Mouse (Mus musculus): Measurements from ENCODE around the gene Mrpl37.

The Mrpl37 gene

GRCm38 (mm10) chr4:107019027-107019426 lies 47.6 kb downstream of the Mrpl37 start:
- no peak for DNase-seq (ENCODE audit: low read depth, low spot score)

DNA sequence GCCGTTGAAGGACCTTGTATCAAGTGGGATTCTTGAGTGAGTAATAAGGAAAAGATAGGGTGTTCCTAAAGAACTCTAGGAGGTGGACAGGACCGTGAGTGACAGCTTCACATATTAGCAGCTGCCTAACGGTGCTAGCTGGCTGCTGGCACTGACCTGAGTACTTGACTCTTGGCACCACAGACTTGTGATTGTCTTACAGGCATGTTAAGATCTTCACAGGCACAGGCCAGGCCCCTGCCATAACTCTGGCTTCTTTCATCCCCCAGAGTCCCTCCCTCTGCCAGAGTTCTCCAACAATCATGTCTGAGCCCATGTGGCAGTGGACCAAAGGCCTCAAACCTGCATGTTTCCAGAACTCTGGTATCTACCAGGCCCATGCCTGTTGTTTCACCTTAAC lies 48.1 kb downstream of the Mrpl37 start:
- no peak for DNase-seq (ENCODE audit: low read depth, low spot score)

GRCm38 (mm10) chr4:107017257-107017656 lies 49.4 kb downstream of the Mrpl37 start:
- no peak for DNase-seq (ENCODE audit: low read depth, low spot score)

DNA sequence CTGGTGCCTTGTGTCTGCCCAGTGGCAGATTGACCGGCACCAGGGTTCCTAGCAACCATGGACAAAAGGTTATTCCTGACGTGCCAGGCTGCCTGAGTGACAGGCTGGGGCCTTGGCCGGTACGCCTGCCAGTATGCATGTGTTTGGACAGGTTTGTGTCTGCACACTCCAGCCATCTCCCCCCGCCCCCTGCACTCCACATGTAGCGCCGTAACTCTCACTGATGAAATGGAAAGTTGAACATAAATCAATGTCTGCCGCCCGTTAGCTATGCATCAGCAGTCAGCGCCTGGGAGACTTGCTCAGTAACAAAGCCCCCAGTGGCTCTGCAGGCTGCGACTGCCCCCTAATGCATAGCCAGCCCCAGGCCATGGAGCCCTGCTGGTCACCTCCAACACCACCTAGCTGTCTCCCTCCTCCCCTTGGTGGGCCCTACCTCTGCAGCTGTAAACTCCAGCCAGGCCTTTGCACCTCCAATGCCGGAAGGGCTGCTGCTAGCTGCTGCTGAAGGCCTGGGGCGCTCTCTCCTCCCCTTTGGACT lies 50.6 kb downstream of the Mrpl37 start:
- no peak for DNase-seq (ENCODE audit: low read depth, low spot score)

DNA sequence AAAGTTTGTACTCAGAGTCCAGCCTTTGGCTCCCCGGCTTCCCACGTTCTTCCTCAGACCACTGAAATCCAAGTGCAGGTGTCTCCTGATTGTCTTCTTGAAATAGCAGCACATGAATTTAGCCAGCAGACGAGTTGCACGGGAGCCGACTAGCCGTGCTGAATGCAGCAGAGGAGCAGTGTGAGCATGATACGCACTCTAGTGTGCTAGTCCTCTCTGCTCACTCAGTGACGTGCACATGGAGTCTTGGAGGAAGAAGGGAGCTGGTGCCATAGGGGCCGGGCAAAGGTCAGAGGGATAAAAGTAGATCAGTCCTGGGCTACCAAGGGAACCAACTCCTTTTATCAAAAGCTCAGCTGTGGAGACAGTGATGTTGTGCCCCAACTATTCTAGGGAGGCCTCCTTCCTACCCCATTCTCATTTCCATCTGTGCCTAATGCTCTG lies 52.8 kb downstream of the Mrpl37 start:
- DNase-seq (ENCODE audit: low read depth, low spot score), result no peak

DNA sequence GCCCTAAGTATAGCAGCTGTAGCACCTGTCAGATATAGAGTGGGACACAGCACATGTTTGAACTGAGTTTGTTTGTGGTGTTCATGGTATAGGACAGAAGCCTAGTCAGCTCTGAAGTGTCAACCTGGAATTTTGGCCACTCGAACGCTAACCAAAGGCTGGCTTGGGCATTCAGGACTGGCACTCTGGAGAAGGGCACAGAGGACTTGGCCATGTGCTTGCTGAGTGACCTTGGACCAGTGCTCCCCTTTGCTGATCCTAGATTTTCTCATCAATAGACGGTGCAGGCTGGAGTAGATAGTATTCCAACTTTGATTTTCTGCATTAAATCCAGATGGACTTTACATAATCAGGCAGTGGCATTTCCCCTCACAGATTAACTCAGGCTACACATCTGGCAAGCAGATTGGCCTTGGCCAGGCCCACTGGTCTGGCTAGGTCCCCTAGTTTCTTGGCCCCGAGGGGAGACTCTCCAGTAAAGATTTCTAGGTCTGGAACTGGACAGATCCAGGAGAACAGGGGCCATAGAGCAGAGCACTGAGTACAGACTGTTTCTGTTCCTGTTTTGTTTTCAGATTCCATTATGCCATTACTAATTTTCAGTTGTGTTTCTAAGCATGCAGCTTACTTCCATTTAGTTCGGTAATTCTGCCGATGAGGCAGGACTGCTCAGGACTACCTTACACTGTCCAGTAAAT lies 53.4 kb downstream of the Mrpl37 start:
- no peak for DNase-seq (ENCODE audit: low read depth, low spot score)

GRCm38 (mm10) chr4:107012574-107012973 lies 54.1 kb downstream of the Mrpl37 start:
- DNase-seq (ENCODE audit: low read depth, low spot score), result no peak

DNA sequence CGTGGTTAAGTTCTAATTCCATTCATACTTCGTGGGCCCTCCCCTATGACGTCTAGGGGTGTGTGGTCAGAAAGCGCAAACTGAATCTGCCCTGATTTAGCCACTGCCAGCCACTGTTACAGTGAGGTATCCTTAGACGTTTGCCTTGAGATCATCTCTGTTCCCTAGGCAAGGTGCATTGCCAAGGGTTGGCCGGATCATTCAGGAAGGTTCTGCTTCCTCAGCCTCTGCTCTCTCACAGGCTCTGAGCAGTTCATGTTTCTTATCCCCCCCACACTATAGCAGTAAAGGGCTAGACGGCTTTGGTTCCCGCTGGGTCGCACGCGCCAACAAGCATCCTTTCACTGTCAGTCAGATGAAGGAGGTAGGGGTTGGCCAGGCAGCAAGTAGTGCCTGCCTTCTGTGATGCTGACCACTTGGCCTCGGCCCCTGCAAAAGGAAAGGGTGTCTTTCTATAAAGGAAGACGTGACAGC lies 54.6 kb downstream of the Mrpl37 start:
- DNase-seq (ENCODE audit: low read depth, low spot score), result no peak

- no peak for DNase-seq (ENCODE audit: low read depth, low spot score)
Observed at GRCm38 (mm10) chr4:107011325-107012004, 55.2 kb downstream of the Mrpl37 start.

DNA sequence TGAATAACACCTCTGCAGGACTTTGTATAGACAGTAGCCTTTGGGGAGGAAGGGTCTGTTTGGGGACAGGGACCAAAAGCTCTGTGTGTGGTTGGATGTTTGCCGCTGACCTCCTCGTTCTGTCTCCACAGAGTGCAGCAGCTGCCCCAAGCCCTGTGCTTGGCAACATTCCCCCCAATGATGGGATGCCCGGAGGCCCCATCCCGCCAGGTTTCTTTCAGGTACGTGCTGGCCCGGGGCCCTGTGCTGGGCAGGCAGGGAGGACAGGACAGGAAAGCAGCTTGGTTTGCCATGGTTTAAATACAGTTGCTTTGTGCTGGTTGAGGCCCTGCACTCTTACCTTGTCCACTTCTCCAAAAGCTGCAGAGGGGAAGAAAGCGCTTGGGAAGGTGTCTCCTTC lies 57.1 kb downstream of the Mrpl37 start:
- no peak for DNase-seq (ENCODE audit: low read depth, low spot score)

- no peak for DNase-seq (ENCODE audit: low read depth, low spot score)
Observed at GRCm38 (mm10) chr4:107008161-107008560, 58.5 kb downstream of the Mrpl37 start.

- DNase-seq (ENCODE audit: low read depth, low spot score), result no peak
Observed at GRCm38 (mm10) chr4:107007359-107007758, 59.3 kb downstream of the Mrpl37 start.

DNA sequence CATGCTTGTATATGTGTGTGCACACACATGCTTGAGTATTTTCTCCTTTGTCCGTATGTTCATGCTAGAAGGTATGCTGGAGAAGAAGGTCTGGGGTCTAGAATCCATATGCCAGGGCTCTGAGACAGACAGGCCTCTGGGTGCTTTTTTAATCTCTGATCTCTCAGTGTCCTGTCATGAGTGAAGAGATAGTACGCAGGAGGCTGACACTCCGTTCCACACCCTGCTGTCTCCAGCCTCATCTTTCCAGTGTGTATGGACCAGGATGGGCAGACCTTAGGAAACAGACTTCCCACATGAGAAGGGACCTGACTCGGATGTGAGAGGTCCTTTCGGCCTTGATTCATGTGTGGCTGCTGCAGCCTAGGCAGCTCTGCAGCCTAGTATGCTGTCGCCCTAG lies 59.9 kb downstream of the Mrpl37 start:
- no peak for DNase-seq (ENCODE audit: low read depth, low spot score)

- DNase-seq (ENCODE audit: low read depth, low spot score), result no peak
Observed at GRCm38 (mm10) chr4:107006229-107006628, 60.4 kb downstream of the Mrpl37 start.
